Mouse (Mus musculus): Measurements from ENCODE around the gene Taok1.

Taok1 gene

DNA sequence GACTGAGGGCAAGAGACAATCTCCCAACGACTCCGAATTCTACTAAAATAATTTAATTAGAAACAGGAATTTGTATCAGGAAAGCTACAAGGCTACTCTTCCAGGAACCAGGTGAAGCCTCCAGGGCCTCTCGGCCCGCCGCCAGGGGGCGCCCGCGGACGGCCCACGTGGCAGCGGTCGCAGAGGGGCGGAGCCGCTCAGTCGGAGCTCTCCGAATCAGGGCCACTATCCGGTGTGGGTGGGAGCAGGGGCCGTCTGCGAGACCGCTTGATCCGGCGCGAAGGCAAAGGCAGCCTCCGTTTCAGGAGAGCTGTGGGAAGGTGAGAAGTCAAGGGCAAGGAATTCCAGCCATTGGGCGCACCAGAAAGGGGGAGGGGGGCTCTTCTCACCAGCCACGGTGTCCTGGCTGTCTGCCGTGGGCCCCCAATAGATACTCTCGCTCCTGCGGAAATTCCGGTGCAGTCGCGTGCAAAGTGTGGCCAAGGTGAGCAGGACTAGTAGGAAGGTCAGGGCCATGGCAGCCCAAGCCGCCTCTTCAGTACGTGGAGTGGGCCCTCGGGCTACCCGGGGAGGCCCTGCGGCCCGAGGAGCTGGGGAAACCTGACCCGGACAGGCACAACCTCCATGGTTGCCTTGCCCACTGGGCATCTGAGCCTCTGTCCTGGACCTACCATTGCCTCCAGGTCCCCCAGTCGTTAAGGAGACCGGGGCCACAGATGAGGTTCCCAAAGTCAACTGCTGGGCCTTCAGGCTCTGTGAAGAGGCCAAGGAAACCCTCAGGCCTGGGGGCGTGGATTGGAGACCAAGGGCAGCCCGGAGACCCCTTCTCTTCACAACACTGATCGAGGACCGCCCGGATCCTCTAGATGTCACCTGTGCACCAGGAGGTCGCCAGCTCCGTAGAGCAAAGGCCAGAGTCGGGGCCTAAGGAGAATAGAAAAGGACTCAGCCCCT, 99.3 kb downstream of the Taok1 start:
- peak; percentile 71 for ATAC-seq (ENCODE audit: low TSS enrichment)

DNA sequence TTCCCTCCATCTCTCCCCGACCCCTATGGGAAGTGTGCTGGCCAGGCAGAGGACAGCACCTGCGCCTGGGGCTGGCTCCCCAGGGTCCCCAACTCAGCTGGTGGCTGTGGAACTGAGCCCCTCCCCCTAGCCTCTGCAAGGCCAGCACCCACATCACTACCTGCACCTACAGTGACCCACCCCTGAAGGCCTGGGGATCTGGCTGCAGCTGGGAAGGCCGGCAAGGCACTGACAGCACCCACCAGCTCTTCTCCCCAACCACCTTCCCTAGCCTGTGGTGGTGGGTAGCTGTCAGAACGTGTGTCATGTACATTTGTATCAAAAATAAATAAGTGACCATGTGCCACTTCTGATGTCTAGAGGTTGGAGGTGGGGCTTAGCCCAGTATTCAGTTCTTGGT, 100.2 kb downstream of the Taok1 start:
- ATAC-seq (ENCODE audit: low TSS enrichment), result no peak

DNA sequence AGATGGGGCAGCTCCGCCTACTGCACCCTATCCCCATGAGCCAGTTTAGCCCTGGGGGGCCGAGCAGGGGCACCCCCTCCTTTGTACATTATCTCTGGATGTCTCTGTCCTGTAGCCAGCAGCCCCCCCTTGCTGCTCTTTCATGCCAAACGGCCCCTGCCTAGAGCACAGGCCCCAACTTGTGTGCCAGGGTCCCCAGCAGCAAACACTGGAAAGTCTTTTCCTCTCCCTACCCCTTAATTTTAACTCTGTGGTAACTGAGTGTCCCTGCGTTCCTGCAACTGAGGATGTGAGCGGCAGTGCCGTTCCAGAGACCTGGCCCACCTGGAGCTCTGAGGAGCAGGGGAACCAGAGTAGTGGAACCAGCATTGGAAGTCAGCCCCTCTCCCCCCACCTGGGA, 100.7 kb downstream of the Taok1 start:
- no peak for ATAC-seq (ENCODE audit: low TSS enrichment)

DNA sequence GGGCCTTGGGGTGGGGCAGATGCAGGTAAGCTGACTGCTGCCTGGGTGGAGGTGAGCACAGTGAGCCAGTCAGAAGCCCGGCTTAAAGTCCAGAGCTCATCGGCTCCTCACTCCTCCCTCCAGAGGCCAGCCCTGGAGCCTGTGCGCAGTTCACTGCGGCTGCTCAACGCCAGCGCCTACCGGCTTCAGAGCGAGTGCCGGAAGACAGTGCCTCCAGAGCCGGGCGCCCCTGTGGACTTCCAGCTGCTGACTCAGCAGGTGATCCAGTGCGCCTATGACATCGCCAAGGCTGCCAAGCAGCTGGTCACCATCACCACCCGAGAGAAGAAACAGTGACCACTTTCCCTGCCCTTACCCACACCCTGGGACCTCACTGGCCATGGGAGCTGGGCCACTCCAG, 101.3 kb downstream of the Taok1 start:
- no peak for ATAC-seq (ENCODE audit: low TSS enrichment)

DNA sequence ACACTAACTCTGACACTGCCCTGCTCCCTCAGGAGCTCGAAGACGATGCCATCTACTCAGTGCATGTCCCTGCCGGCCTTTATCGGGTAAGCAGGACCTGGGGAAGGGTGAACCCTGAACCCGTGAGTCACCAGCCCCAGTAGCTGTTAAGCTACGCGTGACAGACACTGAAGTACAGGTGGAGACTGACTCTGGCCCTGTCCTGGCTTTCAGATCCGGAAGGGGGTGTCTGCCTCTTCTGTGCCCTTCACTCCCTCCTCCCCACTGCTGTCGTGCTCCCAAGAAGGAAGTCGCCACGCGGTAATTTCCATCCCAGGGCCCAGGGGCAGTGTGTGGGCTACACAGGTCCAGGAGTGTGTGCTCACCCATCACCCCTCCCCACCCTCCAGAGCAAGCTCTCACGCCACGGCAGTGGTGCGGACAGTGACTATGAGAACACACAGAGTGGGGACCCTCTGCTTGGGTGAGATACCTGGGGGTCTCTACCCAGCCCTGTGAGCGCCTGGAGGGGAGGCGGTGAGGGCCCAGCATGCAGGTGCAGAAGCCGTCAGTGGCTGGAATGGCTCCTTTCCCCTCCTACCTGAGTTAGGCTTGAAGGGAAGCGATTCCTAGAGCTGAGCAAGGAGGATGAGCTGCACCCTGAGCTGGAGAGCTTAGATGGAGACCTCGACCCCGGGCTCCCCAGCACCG, 102.2 kb downstream of the Taok1 start:
- no peak for ATAC-seq (ENCODE audit: low TSS enrichment)

DNA sequence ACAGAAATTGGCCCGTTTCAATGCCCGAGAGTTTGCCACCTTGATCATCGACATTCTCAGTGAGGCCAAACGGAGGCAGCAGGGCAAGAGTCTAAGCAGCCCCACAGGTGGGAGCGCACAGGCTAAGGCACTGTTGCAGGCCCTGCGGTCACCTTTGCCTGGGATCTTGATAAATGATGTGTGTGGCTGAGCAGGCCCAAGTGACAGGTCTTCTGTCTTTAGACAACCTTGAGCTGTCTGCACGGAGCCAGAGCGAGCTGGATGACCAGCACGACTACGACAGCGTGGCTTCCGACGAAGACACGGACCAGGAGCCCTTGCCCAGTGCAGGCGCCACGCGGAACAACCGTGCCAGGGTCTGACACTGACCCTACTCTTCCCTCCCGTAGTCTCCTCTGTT, 103.2 kb downstream of the Taok1 start:
- no peak for ATAC-seq (ENCODE audit: low TSS enrichment)

DNA sequence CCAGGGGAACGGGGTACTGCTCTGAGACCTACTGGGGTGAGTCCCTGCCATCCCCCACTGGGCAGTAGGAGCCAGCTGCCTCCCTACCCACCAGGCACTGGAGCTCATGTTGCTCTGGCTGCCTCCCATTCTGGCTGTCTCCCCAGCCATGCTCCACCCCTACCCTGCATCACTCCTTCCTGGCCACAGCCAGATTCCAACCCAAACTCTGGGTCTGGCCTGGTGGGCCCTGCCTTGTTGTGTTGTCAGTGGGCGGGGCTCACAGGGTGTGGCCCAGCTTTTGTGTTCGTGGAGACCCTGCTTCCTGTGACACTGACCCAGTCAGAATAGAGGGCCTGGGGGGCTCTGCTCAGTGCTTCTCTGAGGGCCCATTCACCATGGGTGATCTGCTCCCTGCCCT, 104.1 kb downstream of the Taok1 start:
- no peak for ATAC-seq (ENCODE audit: low TSS enrichment)

DNA sequence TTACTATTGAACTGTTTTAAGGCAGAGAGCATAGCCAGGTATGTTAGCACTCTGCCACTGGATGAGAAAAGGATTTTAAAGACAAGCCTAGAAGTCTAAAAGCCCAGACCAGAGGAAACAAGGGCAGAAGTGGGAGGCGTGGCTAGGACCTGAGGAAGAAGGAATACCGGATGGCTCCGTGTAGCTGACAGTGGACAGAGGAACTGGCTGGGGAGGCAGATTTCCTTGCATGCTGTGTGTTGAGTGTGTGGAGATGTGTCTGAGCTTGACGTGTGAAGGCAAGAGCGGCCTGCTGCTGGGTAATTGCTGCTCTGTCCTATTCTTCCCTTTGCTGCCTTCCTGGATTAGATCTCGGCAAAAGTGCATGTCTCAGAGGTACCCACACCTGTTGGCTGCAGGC, 105.1 kb downstream of the Taok1 start:
- ATAC-seq (ENCODE audit: low TSS enrichment), result no peak

DNA sequence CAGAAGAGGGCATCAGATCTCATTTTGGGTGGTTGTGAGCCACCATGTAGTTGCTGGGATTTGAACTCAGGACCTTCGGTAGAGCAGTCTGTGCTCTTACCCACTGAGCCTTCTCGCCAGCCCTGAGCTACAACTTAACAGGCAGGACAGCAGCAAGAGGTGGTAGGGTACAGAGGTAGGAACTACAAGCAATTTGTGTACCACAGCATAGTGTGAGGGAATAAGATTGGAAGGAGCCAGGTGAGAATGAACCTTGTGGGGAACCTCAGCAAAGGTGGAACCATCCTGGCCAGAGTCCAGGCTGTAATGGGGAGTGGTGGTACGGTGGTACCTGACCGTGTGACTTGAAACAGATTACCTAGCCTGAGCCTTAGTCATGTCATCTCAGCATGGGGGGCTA, 105.6 kb downstream of the Taok1 start:
- ATAC-seq (ENCODE audit: low TSS enrichment), result no peak

DNA sequence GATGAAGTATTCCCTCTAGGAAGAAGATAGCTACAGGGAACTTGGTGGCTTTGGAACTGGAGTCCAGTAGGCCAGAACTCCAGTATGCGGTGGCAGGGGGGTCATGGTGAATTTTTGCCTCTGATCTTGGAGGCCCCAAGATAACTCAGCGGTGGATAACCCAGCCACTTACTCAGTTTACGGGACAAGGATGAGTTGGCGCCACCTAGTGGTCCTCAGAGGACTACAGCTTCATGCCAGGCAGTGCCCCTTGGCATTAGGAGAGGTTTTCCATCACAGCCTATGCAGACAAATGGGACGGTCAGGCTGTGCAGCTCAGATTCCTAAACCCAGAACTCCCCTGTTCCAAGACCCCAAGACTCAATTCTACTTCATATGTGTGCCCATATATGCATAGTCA, 106.2 kb downstream of the Taok1 start:
- ATAC-seq (ENCODE audit: low TSS enrichment), result peak; percentile 51

DNA sequence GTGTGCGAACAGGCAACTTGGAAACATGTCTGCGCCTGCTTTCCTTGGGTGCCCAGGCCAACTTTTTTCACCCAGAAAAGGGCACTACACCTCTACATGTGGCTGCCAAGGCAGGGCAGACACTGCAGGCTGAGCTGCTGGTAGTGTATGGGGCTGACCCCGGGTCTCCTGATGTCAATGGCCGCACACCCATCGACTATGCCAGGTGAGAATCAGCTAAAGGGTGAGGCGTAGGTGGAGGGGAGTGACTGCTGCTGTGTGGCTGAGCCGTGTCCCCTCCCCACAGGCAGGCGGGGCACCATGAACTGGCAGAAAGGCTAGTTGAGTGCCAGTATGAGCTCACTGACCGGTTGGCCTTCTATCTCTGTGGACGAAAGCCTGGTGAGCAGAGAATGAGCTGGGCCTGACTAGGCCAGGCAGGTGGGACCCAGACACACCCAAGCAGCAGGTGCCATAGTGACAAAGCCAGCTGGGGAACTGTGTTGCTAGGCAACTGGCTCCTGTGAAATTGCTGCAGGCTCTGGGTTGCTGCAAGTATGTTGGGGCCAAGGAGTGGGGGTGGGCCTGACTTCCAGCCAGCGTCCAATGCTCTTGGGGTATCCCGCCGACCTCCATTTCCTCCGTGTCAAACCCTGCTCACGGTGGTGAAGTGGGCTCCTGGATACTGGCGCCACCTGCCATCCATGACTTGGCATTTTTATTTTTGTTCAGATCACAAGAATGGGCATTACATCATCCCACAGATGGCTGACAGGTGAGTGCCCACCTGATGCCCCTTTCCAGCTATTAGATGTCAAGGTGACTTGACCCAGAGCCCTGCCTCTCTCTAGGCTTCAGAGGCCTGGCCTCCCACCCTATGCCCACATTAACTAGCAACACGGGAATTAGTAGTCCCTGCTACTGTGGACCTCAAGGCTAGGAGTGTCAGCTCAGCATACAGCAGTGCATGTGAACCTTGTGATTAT, 107.0 kb downstream of the Taok1 start:
- ATAC-seq (ENCODE audit: low TSS enrichment), result no peak

DNA sequence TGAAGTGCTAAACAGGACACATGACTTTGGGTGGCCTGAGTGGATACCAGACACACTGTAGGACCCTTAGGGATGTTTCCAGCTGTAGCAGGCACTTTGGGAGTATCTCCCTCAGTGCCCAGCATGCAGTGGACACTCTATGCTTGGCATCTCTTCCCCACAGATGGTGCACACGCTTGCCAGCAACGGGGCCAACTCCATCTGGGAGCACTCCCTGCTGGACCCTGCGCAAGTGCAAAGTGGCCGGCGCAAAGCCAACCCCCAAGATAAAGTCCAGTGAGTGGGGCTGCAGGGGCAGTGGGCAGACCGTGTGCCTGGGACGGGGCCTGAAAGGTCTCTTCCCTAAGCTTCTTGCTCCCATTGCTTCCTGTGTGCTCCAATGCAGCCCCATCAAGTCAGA, 108.3 kb downstream of the Taok1 start:
- ATAC-seq (ENCODE audit: low TSS enrichment), result peak; percentile 22; the same call in 1 of the 2 replicates

DNA sequence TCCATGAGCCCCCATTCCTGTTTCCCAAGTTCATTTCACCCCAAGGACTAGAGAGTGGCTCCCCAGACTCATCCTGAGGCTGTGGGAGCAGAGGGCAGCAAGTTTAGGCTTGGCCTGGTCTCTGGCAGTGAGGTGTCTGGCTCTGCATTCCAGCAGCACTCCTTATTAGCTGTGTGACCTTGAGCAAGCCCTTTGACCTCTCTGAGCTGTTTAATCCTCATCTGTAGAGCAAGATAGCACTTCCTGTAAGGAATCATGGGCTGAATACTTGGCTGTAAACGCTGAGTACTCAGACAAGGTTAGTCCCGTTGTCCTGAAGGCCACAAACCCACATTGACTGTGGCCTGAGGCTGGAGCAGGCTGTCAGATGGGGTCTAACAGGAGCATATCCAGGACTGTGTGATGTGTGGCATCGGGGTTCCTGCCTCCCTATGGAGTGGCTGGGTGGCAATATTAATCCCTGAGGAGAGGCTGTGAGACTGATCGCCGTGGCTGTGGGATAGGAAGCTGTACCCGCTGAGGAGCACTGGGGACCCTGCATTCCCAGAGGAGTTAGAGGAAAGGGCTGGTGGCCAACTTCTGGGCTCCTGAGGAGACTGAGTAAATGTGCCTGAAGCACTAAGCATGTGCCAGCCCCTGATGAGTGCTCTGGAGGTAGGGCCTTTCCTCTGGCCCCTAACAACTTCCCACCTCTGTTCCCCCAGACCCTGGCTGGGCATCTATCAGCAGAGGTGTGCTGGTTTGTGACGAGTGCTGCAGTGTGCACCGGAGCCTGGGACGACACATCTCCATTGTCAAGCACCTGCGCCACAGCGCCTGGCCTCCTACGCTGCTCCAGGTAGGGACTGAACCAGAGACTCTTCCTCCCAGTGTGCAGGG, 109.1 kb downstream of the Taok1 start:
- no peak for ATAC-seq (ENCODE audit: low TSS enrichment)

DNA sequence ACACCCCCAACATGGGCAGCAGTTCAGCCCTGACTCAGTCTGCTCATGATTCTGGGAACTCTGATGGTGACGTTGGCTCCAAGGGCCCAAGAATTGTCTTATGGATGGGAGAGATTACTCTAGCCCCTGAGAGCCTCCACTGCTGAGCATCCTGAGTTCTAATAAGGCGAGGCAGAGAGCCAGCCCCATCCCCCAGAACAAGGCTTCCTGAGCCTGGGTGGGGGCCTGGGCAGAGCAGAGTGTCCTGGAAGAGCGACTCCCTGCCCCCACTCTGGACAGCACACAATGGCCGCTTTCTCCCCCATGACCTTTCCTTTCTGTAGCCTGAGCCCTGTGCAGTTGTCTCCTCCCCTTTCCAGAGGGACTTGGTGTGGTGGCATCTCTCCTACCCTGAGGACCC, 109.8 kb downstream of the Taok1 start:
- ATAC-seq (ENCODE audit: low TSS enrichment), result no peak

DNA sequence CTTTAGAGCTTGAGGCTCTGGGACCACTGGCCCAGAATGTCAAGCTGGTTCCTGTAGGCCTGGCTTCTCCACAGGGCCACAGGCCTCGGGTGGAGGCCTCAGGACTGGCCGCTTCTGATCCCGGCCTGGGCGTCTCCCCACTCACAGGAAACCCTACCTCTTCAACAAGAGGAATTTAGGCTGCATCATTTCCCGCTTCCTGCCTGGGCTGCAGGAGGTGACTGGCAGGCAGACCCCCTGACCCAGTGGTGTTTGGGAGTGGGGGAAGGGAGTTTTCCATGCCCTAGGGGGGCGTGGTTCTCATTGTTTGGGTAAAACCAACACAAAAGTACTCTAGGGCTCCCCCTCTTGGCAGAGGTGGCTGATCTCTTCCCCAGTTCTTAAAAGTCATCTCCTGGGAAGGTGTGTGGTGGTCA, 110.3 kb downstream of the Taok1 start:
- ATAC-seq (ENCODE audit: low TSS enrichment), result no peak

DNA sequence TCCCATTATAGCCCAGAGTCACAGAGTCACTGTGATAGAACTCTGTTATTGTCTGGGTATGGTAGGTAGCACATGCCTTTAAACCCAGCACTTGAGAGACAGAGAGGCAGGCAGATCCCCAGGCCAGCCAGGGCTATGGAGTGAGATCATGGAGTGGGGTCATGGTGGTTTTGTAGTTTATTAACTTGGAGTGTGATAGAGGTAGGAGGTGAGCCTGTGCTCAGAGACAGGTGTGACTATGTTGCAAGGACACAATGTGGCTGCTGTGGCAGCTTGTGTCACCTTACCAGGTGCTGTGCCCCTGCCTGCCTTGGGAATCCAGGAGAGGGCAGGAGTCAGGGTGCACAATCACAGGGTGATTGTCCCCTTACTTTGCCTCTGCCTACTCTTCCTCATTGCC, 112.1 kb downstream of the Taok1 start:
- no peak for ATAC-seq (ENCODE audit: low TSS enrichment)

DNA sequence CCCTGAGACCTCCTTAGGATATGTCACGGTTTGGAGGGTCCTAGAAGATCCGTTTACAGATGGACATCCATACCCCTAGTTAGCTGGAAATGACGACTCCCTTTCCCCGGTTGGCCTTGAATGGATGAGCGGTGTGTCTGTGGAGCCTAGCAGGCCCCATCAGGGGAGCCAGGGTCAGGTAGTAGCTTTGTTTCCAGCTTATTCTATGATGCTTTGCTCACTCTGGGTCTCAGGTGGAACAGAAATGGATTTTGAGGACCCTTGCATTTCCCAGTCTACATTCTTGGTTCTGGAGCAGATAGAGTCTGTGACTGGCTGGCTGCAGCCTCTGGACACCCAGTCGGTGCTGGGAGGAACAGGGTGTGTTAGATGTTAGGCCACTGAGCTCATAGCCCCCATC, 112.8 kb downstream of the Taok1 start:
- ATAC-seq (ENCODE audit: low TSS enrichment), result no peak

DNA sequence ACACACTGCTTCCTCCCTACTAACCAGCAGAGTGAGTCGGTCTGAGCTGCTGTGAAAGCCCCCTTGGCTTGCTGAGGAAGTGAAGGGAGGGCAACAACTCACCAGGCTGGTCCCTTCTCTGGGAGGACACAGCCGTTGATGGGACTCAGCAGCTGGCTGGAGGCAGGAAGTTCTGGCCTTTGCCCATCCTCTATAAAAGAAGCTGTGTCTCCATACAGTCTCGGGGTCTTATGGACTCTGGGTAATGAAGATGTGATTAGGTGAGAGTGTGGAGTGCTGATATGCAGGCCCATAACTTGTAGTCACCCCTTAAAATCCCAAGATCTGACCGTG, 113.3 kb downstream of the Taok1 start:
- ATAC-seq (ENCODE audit: low TSS enrichment), result no peak

DNA sequence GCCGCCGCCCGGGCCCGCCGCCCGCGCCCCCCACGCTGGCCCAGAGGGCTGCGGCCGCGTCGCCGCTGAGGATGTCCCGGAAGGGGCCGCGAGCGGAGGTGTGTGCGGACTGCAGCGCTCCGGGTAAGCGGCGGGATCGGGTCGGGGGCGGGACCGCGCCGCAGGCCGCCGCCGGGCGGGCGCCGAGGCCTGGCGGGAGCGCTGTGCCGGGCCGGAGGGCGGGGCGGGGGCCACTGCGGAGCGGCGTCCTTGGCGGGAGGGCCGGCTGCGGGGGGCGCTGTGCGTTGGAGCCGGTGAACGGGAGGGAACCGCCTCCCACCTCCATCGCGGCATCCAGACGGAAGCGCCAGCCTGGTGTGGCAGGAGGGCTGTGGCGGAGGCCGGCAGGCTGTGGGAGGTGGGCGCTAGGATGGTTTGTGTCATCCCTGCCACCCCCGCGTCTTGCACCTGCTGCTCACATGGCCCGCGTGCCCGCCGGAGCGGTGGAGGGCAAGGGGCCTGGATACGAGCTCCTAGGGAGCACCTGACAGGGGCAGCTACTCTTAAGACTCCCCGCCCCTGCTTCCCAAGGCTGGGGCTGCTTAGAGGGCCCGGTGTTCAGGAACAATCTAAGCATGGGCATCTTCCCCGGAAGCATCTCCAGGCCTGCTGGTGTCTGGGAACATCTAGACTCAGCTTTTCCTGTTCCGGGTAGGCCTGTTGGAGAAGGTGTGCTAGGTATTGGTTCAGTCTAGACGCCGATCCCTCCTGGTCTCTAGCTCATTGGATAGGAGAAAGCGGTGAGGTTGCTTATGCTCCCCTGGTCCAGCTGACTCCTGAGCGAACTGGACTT, 113.9 kb downstream of the Taok1 start, which contains the start of gene Git1:
Git1 (plus strand) TSS at position 51 of the 832 bp plus-strand sequence.
- ATAC-seq (ENCODE audit: low TSS enrichment), result peak; percentile 21

DNA sequence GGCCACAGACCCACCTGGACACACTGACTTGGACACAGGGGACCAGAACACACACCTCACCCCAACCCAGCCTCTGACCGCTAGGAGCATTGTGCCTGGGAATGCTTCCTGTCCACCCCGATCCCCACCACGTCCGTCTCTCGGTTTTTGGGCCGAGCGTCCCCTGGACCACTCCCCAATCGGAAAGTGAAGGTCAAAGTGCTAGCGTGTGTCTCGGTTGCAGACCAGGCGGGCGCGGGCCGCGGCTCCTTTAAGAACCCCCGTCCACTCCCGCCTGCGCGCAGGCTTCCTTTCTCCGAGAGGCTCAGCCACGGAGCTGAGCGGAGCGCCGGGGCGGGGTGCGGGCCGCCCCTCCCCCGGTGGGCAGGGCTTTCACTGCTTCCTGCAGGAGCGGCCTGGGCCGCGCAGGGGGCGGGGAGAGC, 114.7 kb downstream of the Taok1 start:
- peak; percentile 49 for ATAC-seq (ENCODE audit: low TSS enrichment)
